Mouse (Mus musculus): ENCODE results near the gene Sez6l2.

- TF ChIP-seq POLR2A (IDR thresholded peaks at IDR 0.05; ENCODE audit: insufficient read depth, low read depth, low read length) (no peak), CTCF (IDR thresholded peaks at IDR 0.05) (no peak)
These were observed 65.9 kb downstream of the Sez6l2 start, which contains the start of gene Pagr1b for GRCm38 (mm10) chr7:127016481-127016485.

All from heart, adult 2 months (tissue).